Mouse (Mus musculus): ENCODE results near the gene Cep68.

DNA sequence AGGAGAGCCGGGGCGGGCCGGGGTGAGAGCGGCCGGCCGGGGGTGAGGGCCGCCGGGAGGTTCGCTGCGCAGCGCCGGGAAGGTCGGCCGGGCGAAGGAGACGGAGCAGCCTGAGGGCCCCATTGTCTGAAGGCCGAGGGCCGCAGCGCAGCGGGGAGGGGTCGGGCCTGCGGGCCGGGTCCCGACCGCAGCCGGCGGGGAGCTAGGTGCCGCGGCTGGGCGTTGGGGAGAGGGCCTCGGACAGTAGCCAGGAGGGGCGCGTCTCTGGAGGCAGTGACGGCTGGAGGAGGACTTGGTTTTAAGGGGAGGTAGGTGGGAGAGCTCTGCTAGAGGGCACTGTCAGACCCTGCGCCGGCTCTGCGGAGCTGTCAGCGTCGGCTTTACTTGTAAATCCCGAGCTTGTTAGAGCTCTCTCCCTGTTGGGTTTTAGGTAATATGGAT, 47.5 kb downstream of the Cep68 start:
- no peak for TF ChIP-seq CTCF (IDR thresholded peaks at IDR 0.05; ENCODE audit: low read depth, low read length)
- TF ChIP-seq POLR2A (IDR thresholded peaks at IDR 0.05; ENCODE audit: borderline replicate concordance, low read depth, low read length): no peak

Data from bone marrow macrophage, adult 2 months (primary cell).